Mouse (Mus musculus) heart, adult 2 months (tissue): ENCODE data around the gene Josd2. TPM values are rescaled to one million over a fixed set of nuclear protein-coding genes. Genes with fewer than 3 reads are reported as not detected.

Source experiments
- DNase-seq, 2 experiments: peaks; one replicate each; pipeline ENCODE4 v3.0.0; 2021
- H3K27ac ChIP-seq: fragments of 200-600 bp; 2 replicates; pipeline ENCODE4 v1.8.1; 2022
- H3K27me3 ChIP-seq: fragments of 200-500 bp; 2 replicates; pipeline ENCODE4 v1.6.1; 2012; ENCODE audit warnings: mild to moderate bottlenecking, low read length, inconsistent platforms, mixed read lengths; ENCODE audit not compliant: control insufficient read depth, insufficient read depth
- H3K36me3 ChIP-seq: fragments of 200-500 bp; 2 replicates; pipeline ENCODE4 v1.6.1; 2012; ENCODE audit warnings: low read length, inconsistent platforms; ENCODE audit not compliant: control insufficient read depth, insufficient read depth
- H3K4me1 ChIP-seq: fragments of 200-500 bp; 2 replicates; pipeline ENCODE4 v1.6.1; 2011; ENCODE audit warnings: low read length; ENCODE audit not compliant: control insufficient read depth, insufficient read depth
- H3K4me3 ChIP-seq: fragments of 200-600 bp; 2 replicates; pipeline ENCODE4 v1.8.1; 2022
- H3K79me2 ChIP-seq: fragments of 200-500 bp; replicated peaks from 2 replicates; pipeline ENCODE4 v1.6.1; 2012; ENCODE audit warnings: mild to moderate bottlenecking, inconsistent platforms, low read length, moderate library complexity, mixed read lengths; ENCODE audit not compliant: control insufficient read depth, insufficient read depth
- H3K9ac ChIP-seq: fragments of 200-500 bp; 2 replicates; pipeline ENCODE4 v1.6.1; 2012; ENCODE audit warnings: low read depth, mild to moderate bottlenecking, control low read depth, inconsistent platforms, low read length, mixed read lengths
- CTCF ChIP-seq: fragments of 200-600 bp; IDR thresholded peaks from 2 replicates; pipeline ENCODE4 v1.8.1; 2022; ENCODE audit warnings: antibody characterized with exemption, mild to moderate bottlenecking, moderate library complexity
- EP300 ChIP-seq: fragments of 200-500 bp; IDR thresholded peaks from 2 replicates; pipeline ENCODE4 v1.6.1; 2011; ENCODE audit warnings: low read depth, low read length, control low read depth; ENCODE audit not compliant: insufficient read depth
- POLR2A ChIP-seq: fragments of 200-500 bp; IDR thresholded peaks from 2 replicates; pipeline ENCODE4 v1.6.1; 2011; ENCODE audit warnings: mild to moderate bottlenecking, low read depth, low read length, control low read depth; ENCODE audit not compliant: insufficient read depth
- WGBS: fragments of 180-500 bp; shearing (Covaris S2); methylation state at CpG from one replicate; pipeline ENCODE4 v1.1.7; 2018; 5-methylcytosine and 5-hydroxymethylcytosine counted together
- intact Hi-C: fragments of 180-260 bp; cut with DNase I; formaldehyde crosslinking; loops from one replicate; pipeline ENCODE4 v1.15.1; 2025
- polyA plus RNA-seq: library from polyadenylated mRNA; depleted of rRNA; stranded (reverse); fragments of >200 nt; gene quantifications from 2 replicates; pipeline ENCODE4 v1.2.3, GENCODE M21; 2012
- total RNA-seq, 2 experiments: library from RNA; stranded (reverse); gene quantifications; 2 replicates each; pipeline ENCODE4 v1.2.3; 2021

The Josd2 gene
- total and polyA plus RNA-seq, 3 experiments = 139 to 242 (median 147) TPM

- Histone ChIP-seq H3K27ac (peak overlapping the region; percentile 29; the same call in 1 of the 2 replicates), H3K9ac (no peak overlapping the region), H3K79me2 (no peaks in the 10 kb centered on the region), H3K27me3 (peaks cover 3% of the 10 kb centered on the region; the same call in 1 of the 2 replicates), H3K36me3 (no peaks in the 10 kb centered on the region), H3K4me1 (peaks cover 6% of the 10 kb centered on the region), H3K4me3 (no peak overlapping the region)
- peak in 1 of 2 experiments; percentile 29 for DNase-seq
- TF ChIP-seq EP300 = no peak
- TF ChIP-seq CTCF = no peak
- TF ChIP-seq POLR2A = no peak
- WGBS = 84% methylated on average over 16 of the region's 16 CpGs
- intact Hi-C loops = loop anchor here (2.0 to 5.0 kb wide), 3 partner anchors 92 to 220 kb away; partner anchors contain the start of genes 1700028J19Rik, 2410002F23Rik and Clec11a
Measured at GRCm38 (mm10) chr7:44466888-44467311, 880 bp upstream of the Josd2 start.

- Histone ChIP-seq H3K27me3 (no peaks in the 10 kb centered on the region), H3K4me3 (peak overlapping the region; percentile 74), H3K36me3 (no peaks in the 10 kb centered on the region), H3K79me2 (no peaks in the 10 kb centered on the region), H3K9ac (peak overlapping the region; percentile 86), H3K27ac (peak overlapping the region; percentile 92), H3K4me1 (peaks cover 6% of the 10 kb centered on the region)
- TF ChIP-seq EP300 (no peak), CTCF (no peak), POLR2A (no peak)
- intact Hi-C loops = loop anchor here (1.0 to 5.0 kb wide), 3 partner anchors 28 to 221 kb away; partner anchors contain the start of genes 1700028J19Rik, 2410002F23Rik, Clec11a and Emc10
- 41% methylated on average over 15 of the region's 15 CpGs for WGBS
- peak in 1 of 2 experiments; percentile 40 for DNase-seq
Measured at GRCm38 (mm10) chr7:44468644-44469285, 985 bp downstream of the Josd2 start.

- WGBS = 61% methylated on average over 16 of the region's 16 CpGs
- peak overlapping the region; percentile 92 for H3K27ac ChIP-seq
- no peak overlapping the region for H3K9ac ChIP-seq
- H3K36me3 ChIP-seq = no peaks in the 10 kb centered on the region
- peaks cover 6% of the 10 kb centered on the region for H3K4me1 ChIP-seq
- no peak overlapping the region for H3K4me3 ChIP-seq
- H3K27me3 ChIP-seq = no peaks in the 10 kb centered on the region
- intact Hi-C loops = loop anchor here (5.0 kb wide), 2 partner anchors 163 to 223 kb away; partner anchors contain the start of genes 1700028J19Rik, 2410002F23Rik and Clec11a
- TF ChIP-seq POLR2A (no peak), EP300 (no peak), CTCF (no peak)
- peak in 1 of 2 experiments; percentile 20 for DNase-seq
- H3K79me2 ChIP-seq = no peaks in the 10 kb centered on the region
Measured at GRCm38 (mm10) chr7:44469677-44470675, 2.2 kb downstream of the Josd2 start.

- intact Hi-C loops = no loop called here
- Histone ChIP-seq H3K27me3 (no peaks in the 10 kb centered on the region), H3K9ac (peak overlapping the region; percentile 3), H3K36me3 (no peaks in the 10 kb centered on the region), H3K79me2 (no peaks in the 10 kb centered on the region), H3K4me1 (peaks cover 9% of the 10 kb centered on the region), H3K4me3 (no peak overlapping the region), H3K27ac (peak overlapping the region; percentile 92)
- WGBS = 71% methylated on average over 16 of the region's 16 CpGs
- TF ChIP-seq CTCF (no peak), EP300 (no peak), POLR2A (no peak; the same call in 1 of the 2 replicates)
- DNase-seq = peak; percentile 30 to 39
Measured at GRCm38 (mm10) chr7:44470696-44471612, 3.2 kb downstream of the Josd2 start.

GRCm38 (mm10) chr7:44471880-44472557 lies 4.2 kb downstream of the Josd2 start:
- Histone ChIP-seq H3K79me2 (no peaks in the 10 kb centered on the region), H3K4me1 (peaks cover 9% of the 10 kb centered on the region), H3K36me3 (no peaks in the 10 kb centered on the region), H3K4me3 (no peak overlapping the region), H3K27me3 (no peaks in the 10 kb centered on the region), H3K27ac (peak overlapping the region; percentile 92), H3K9ac (peak overlapping the region; percentile 17; the same call in 1 of the 2 replicates)
- 26% methylated on average over 6 of the region's 6 CpGs for WGBS
- TF ChIP-seq CTCF (no peak), EP300 (peak; percentile 91), POLR2A (peak; percentile 60)
- intact Hi-C loops = no loop called here
- peak; percentile 67 to 86 for DNase-seq
